Mouse (Mus musculus) heart, adult 9 months (tissue): ENCODE data around the gene Gif.

Experiments used
- DNase-seq, 2 experiments: peaks; one replicate each; pipeline ENCODE4 v3.0.0; 2022; ENCODE audit warnings: low spot score in 2 of 2

The Gif gene

GRCm38 (mm10) chr19:11747298-11747697 lies at the start of gene Gif:
TSS of gene Gif (plus strand) at chr19:11747554.
- DNase-seq, result no peak

GRCm38 (mm10) chr19:11698342-11698741 lies 49.0 kb upstream of the Gif start:
- no peak for DNase-seq

- DNase-seq, result no peak
These were observed 34.9 kb upstream of the Gif start for GRCm38 (mm10) chr19:11712451-11712850.

GRCm38 (mm10) chr19:11720071-11720470 lies 27.3 kb upstream of the Gif start:
- DNase-seq, result no peak

GRCm38 (mm10) chr19:11723870-11724269 lies 23.5 kb upstream of the Gif start:
- DNase-seq, result no peak

GRCm38 (mm10) chr19:11724275-11724674 lies 23.1 kb upstream of the Gif start:
- DNase-seq, result no peak

GRCm38 (mm10) chr19:11725915-11726314 lies 21.4 kb upstream of the Gif start:
- no peak for DNase-seq

- DNase-seq, result no peak
These were observed 20.1 kb upstream of the Gif start for GRCm38 (mm10) chr19:11727304-11727703.

- no peak for DNase-seq
These were observed 17.1 kb upstream of the Gif start for GRCm38 (mm10) chr19:11730278-11730677.

GRCm38 (mm10) chr19:11736455-11736854 lies 10.9 kb upstream of the Gif start:
- no peak for DNase-seq

GRCm38 (mm10) chr19:11745680-11746079 lies 1.7 kb upstream of the Gif start:
- DNase-seq, result no peak

- DNase-seq, result no peak
These were observed 17.7 kb downstream of the Gif start for GRCm38 (mm10) chr19:11765059-11765458.

- peak; percentile 6 to 44 for DNase-seq
These were observed 19.1 kb downstream of the Gif start for GRCm38 (mm10) chr19:11766413-11766812.

GRCm38 (mm10) chr19:11768163-11768562 lies 20.8 kb downstream of the Gif start:
- DNase-seq, result no peak

GRCm38 (mm10) chr19:11769257-11769920 lies 22.0 kb downstream of the Gif start:
- DNase-seq, result no peak

- peak; percentile 72 to 86 for DNase-seq
These were observed 23.0 kb downstream of the Gif start, which contains the start of gene Mrpl16 for GRCm38 (mm10) chr19:11770205-11770892. TSS of gene Mrpl16 (plus strand) at chr19:11770391.

GRCm38 (mm10) chr19:11777191-11777865 lies 30.0 kb downstream of the Gif start:
- DNase-seq, result peak in 1 of 2 experiments; percentile 34

- DNase-seq, result no peak
These were observed 38.2 kb downstream of the Gif start for GRCm38 (mm10) chr19:11785409-11786154.

GRCm38 (mm10) chr19:11787826-11788225 lies 40.5 kb downstream of the Gif start:
- no peak for DNase-seq

- DNase-seq, result no peak
These were observed 41.5 kb downstream of the Gif start for GRCm38 (mm10) chr19:11788876-11789275.

- DNase-seq, result no peak
These were observed 44.5 kb downstream of the Gif start for GRCm38 (mm10) chr19:11791825-11792224.

- no peak for DNase-seq
These were observed 46.5 kb downstream of the Gif start for GRCm38 (mm10) chr19:11793741-11794359.
